Mouse (Mus musculus) liver, embryonic 11.5 days (tissue): Measurements from ENCODE around the gene Ppp1cc. TPM values are rescaled to one million over a fixed set of nuclear protein-coding genes. Genes with fewer than 3 reads are reported as not detected.
"Not testable (repeated sequence)": the region's sequence is repeated elsewhere in the genome, so short reads cannot be mapped to it uniquely, and the experiment has no call there.

ENCODE experiments used
- ATAC-seq: fragments of 200-750 bp; cut with Nextera tagmentation; replicated peaks from 2 replicates; pipeline ENCODE4 v1.8.0; 2017; ENCODE audit warnings: moderate number of reproducible peaks, mild to moderate bottlenecking, moderate TSS enrichment, moderate library complexity; ENCODE audit not compliant: low FRiP score
- DNase-seq: peaks from one replicate; pipeline ENCODE4 v3.0.0-alpha.2; 2017; ENCODE audit warnings: low spot score
- H3K27ac ChIP-seq: fragments of 300-500 bp; sonication (generic); 2 replicates; pipeline ENCODE4 v1.5.1; 2014; ENCODE audit warnings: mild to moderate bottlenecking, low read depth, low read length, control low read depth
- H3K27me3 ChIP-seq: fragments of 300-500 bp; sonication (generic); replicated peaks from 2 replicates; pipeline ENCODE4 v1.6.1; 2014; ENCODE audit warnings: low read length, mixed read lengths; ENCODE audit not compliant: control insufficient read depth, insufficient read depth
- H3K36me3 ChIP-seq: fragments of 300-500 bp; sonication (generic); 2 replicates; pipeline ENCODE4 v1.6.1; 2014; ENCODE audit warnings: mild to moderate bottlenecking, low read length, moderate library complexity, mixed read lengths; ENCODE audit not compliant: control insufficient read depth, insufficient read depth
- H3K4me1 ChIP-seq: fragments of 300-500 bp; sonication (generic); replicated peaks from 2 replicates; pipeline ENCODE4 v1.6.1; 2014; ENCODE audit warnings: low read length, mixed read lengths; ENCODE audit not compliant: control insufficient read depth, insufficient read depth
- H3K4me2 ChIP-seq: fragments of 300-500 bp; sonication (generic); 2 replicates; pipeline ENCODE4 v1.6.1; 2014; ENCODE audit warnings: mild to moderate bottlenecking, control low read depth, moderate library complexity
- H3K4me3 ChIP-seq: fragments of 300-500 bp; sonication (generic); 2 replicates; pipeline ENCODE4 v1.5.1; 2014; ENCODE audit warnings: low read depth, low read length, control low read depth
- H3K9ac ChIP-seq: fragments of 300-500 bp; sonication (generic); 2 replicates; pipeline ENCODE4 v1.6.1; 2014; ENCODE audit warnings: low read depth, low read length, control low read depth
- H3K9me3 ChIP-seq: fragments of 300-500 bp; sonication (generic); 2 replicates; pipeline ENCODE4 v1.6.1; 2016; ENCODE audit warnings: low read length, inconsistent platforms, mixed read lengths; ENCODE audit not compliant: control insufficient read depth
- WGBS: fragments of 180-500 bp; shearing (Covaris S2); extraction: QIAGEN DNeasy Blood & Tissue Kit; methylation state at CpG from one replicate; pipeline ENCODE4 v1.1.7; 2014; 5-methylcytosine and 5-hydroxymethylcytosine counted together
- polyA plus RNA-seq: library from polyadenylated mRNA; unstranded; fragments of >200 nt; fragmentation: Nextera tagmentation; extraction: Ambion mirVana; gene quantifications from 2 replicates; pipeline ENCODE4 v1.2.1, GENCODE M21; 2014

Gene Ppp1cc
- polyA plus RNA-seq, 1 experiment from 2014 or later = 276 TPM

GRCm38 (mm10) chr5:122210890-122211289, 52.8 kb downstream of the Ppp1cc start:
- WGBS = 82% methylated on average over 8 of the region's 8 CpGs
- ATAC-seq (no peak), DNase-seq (no peak)
- no peaks in the 10 kb centered on the region for H3K9me3 ChIP-seq
- no peak overlapping the region for H3K9ac ChIP-seq
- no peak overlapping the region for H3K4me2 ChIP-seq
- no peaks in the 10 kb centered on the region for H3K27me3 ChIP-seq
- H3K4me1 ChIP-seq = peaks cover 7% of the 10 kb centered on the region; the same call in 1 of the 2 replicates
- no peaks in the 10 kb centered on the region for H3K36me3 ChIP-seq
- H3K4me3 ChIP-seq = no peak overlapping the region
- no peak overlapping the region for H3K27ac ChIP-seq

GRCm38 (mm10) chr5:122212125-122212524, 54.0 kb downstream of the Ppp1cc start:
- no peak overlapping the region for H3K4me3 ChIP-seq
- 71% methylated on average over 8 of the region's 8 CpGs for WGBS
- no peak for ATAC-seq

GRCm38 (mm10) chr5:122212820-122213219, 54.7 kb downstream of the Ppp1cc start:
- not testable (repeated sequence) for H3K9me3 ChIP-seq, H3K27me3 ChIP-seq, H3K4me2 ChIP-seq, ATAC-seq, H3K9ac ChIP-seq, H3K36me3 ChIP-seq, DNase-seq, H3K4me3 ChIP-seq, H3K27ac ChIP-seq, H3K4me1 ChIP-seq
- WGBS = 88% methylated on average over 1 of the region's 1 CpGs

More at GRCm38 (mm10) chr5:122212125-122212524, 54.0 kb downstream of the Ppp1cc start:
- Histone ChIP-seq H3K9me3 (no peaks in the 10 kb centered on the region), H3K9ac (no peak overlapping the region), H3K36me3 (no peaks in the 10 kb centered on the region), H3K27ac (no peak overlapping the region), H3K4me1 (peaks cover 7% of the 10 kb centered on the region; the same call in 1 of the 2 replicates), H3K4me2 (no peak overlapping the region), H3K27me3 (no peaks in the 10 kb centered on the region)
- no peak for DNase-seq

- DNase-seq = no peak
- Histone ChIP-seq H3K9ac (no peak overlapping the region), H3K36me3 (no peaks in the 10 kb centered on the region), H3K27me3 (no peaks in the 10 kb centered on the region), H3K27ac (no peak overlapping the region), H3K9me3 (no peaks in the 10 kb centered on the region), H3K4me3 (no peak overlapping the region), H3K4me1 (peaks cover 7% of the 10 kb centered on the region; the same call in 1 of the 2 replicates), H3K4me2 (no peak overlapping the region)
- WGBS = 87% methylated on average over 6 of the region's 6 CpGs
- ATAC-seq = no peak
Measured at GRCm38 (mm10) chr5:122213861-122214260, 55.8 kb downstream of the Ppp1cc start.

DNA sequence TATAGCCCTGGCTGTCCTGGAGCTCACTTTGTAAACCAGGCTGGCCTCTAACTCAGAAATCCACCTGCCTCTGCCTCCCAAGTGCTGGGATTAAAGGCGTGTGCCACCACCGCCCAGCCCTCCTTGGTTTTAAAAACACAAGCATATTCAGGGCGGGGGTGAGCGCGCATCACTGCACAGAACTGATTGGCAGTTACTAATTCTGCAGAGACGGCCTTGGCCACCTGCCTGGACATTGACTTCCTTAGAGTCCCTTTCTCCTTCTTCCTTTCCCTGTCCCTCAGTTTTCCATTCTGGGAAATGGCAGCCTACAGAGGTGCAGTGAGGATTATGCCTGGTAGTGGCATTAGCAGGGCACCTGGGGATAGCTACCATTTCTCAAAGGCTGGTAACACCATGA, 59.6 kb downstream of the Ppp1cc start:
- ATAC-seq (no peak), DNase-seq (no peak)
- H3K4me2 ChIP-seq = no peak overlapping the region
- 83% methylated on average over 6 of the region's 6 CpGs for WGBS
- no peaks in the 10 kb centered on the region for H3K27me3 ChIP-seq
- no peaks in the 10 kb centered on the region for H3K36me3 ChIP-seq
- H3K27ac ChIP-seq = no peak overlapping the region
- no peaks in the 10 kb centered on the region for H3K9me3 ChIP-seq
- H3K9ac ChIP-seq = no peak overlapping the region
- peaks cover 4% of the 10 kb centered on the region; the same call in 1 of the 2 replicates for H3K4me1 ChIP-seq
- no peak overlapping the region for H3K4me3 ChIP-seq

GRCm38 (mm10) chr5:122218109-122218905, 60.2 kb downstream of the Ppp1cc start:
- Histone ChIP-seq H3K27ac (no peak overlapping the region), H3K4me1 (peaks cover 4% of the 10 kb centered on the region; the same call in 1 of the 2 replicates), H3K27me3 (no peaks in the 10 kb centered on the region), H3K9me3 (no peaks in the 10 kb centered on the region), H3K4me3 (no peak overlapping the region), H3K9ac (no peak overlapping the region), H3K36me3 (no peaks in the 10 kb centered on the region), H3K4me2 (no peak overlapping the region)
- WGBS = 81% methylated on average over 12 of the region's 12 CpGs
- no peak for ATAC-seq
- no peak for DNase-seq

- H3K9me3 ChIP-seq = no peaks in the 10 kb centered on the region
- H3K4me1 ChIP-seq = peaks cover 4% of the 10 kb centered on the region; the same call in 1 of the 2 replicates
- no peak overlapping the region for H3K9ac ChIP-seq
- no peaks in the 10 kb centered on the region for H3K27me3 ChIP-seq
- H3K4me3 ChIP-seq = no peak overlapping the region
- DNase-seq = no peak
- H3K4me2 ChIP-seq = no peak overlapping the region
- no peaks in the 10 kb centered on the region for H3K36me3 ChIP-seq
- 61% methylated on average over 7 of the region's 7 CpGs for WGBS
- ATAC-seq = no peak
- H3K27ac ChIP-seq = no peak overlapping the region
Measured at GRCm38 (mm10) chr5:122218928-122219327, 60.9 kb downstream of the Ppp1cc start.

DNA sequence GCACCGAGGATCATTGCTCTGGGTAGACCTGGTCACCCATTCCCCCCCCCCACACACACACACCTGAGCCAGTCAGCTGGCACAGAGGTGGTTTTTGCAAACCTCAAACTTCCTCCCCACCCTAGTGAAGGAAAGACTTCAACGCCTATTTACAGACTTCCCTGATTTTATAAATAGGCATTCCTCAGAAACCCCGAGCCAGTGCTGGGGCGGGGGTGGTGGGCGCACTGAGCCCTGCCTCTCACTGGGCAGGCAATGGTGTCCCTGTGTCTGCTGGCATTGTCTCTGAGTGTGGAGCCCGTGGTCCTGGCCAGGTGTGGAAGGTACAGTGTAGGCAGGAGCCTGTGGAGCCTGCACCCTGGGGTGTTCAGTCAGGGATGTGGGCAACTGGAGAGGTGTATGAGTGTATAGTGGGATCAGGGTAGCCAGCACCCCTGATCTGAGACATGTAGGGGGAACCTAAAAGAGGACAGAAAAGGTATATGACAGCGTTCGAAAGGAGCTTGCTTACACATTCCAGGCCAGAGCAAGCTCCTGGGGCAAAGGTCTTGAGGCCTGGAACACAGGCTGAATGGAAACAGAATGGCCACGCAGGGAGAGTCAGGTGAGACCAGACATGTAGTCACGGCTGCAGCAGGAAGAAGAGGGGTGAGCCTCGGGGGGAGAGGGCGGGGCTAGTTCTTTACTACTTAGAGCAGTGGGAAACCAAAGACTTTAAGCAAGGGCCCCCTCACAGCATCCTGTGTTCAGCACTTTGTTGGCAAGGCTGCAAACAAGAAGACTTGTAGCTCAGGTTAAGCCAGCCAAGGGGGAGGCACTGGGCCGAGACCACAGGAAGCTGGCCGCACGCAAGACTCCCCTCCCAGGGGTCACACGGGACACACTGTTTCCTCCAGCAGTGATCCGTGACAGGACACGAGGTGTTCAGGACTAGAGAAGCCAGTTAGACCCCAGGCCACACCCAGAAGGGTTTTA, 61.9 kb downstream of the Ppp1cc start:
- Histone ChIP-seq H3K27ac (no peak overlapping the region), H3K27me3 (no peaks in the 10 kb centered on the region), H3K9me3 (no peaks in the 10 kb centered on the region), H3K9ac (no peak overlapping the region), H3K4me3 (no peak overlapping the region), H3K4me1 (peaks cover 4% of the 10 kb centered on the region; the same call in 1 of the 2 replicates), H3K36me3 (no peaks in the 10 kb centered on the region), H3K4me2 (no peak overlapping the region)
- no peak for ATAC-seq
- WGBS = 49% methylated on average over 18 of the region's 18 CpGs
- no peak for DNase-seq
